Mouse (Mus musculus) right cerebral cortex, postnatal 4 days (tissue): ENCODE data around the gene Cfap45.

ENCODE experiments used
- DNase-seq: peaks from one replicate; pipeline ENCODE4 v3.0.0-alpha.2; 2022

Gene Cfap45

GRCm38 (mm10) chr1:172497428-172497827 lies 23.2 kb upstream of the Cfap45 start:
- no peak for DNase-seq

DNA sequence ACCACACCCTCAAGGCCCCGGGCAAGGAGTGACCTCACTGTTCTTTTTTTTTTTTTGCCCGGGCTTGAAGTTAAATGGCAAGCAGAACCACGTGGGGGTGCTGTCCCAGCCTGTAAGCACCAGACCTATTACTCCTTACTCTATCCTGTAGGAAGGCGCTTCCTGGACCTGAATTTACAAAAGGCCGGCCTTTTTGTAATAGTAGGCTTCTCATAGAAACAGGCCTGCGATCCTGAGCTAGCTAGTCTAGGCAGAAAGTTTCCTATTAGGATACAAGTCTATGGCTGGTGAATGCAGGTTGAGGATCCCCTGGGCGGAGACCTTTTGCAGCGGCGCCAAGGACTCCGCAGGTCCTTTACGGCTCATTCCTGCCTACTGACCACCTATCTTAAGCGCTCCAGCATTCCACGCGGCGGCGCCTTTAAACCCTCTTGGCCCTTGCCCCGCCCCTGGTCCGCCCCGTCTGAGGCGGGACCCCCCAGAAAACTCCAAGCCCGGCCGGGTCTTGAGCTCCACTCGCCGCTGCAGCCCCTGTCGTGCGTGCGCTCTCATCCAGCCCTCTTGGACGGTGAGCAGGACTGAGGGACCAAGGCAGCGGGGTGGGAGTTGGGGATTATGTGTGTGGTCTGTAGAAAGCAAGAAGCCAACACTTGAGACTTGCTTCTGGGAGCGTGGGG lies 20.7 kb upstream of the Cfap45 start, which contains the start of gene Tagln2:
Tagln2 (plus strand) TSS at position 283 of the 677 bp plus-strand sequence.
- peak; percentile 58 for DNase-seq

GRCm38 (mm10) chr1:172500451-172501370 lies 19.9 kb upstream of the Cfap45 start:
- DNase-seq = no peak

GRCm38 (mm10) chr1:172501371-172502144 lies 19.0 kb upstream of the Cfap45 start:
- no peak for DNase-seq

GRCm38 (mm10) chr1:172502145-172503110 lies 18.2 kb upstream of the Cfap45 start:
- no peak for DNase-seq

- no peak for DNase-seq
Measured at GRCm38 (mm10) chr1:172503111-172503997, 17.2 kb upstream of the Cfap45 start.

GRCm38 (mm10) chr1:172504756-172505155 lies 15.8 kb upstream of the Cfap45 start:
- DNase-seq = no peak

DNA sequence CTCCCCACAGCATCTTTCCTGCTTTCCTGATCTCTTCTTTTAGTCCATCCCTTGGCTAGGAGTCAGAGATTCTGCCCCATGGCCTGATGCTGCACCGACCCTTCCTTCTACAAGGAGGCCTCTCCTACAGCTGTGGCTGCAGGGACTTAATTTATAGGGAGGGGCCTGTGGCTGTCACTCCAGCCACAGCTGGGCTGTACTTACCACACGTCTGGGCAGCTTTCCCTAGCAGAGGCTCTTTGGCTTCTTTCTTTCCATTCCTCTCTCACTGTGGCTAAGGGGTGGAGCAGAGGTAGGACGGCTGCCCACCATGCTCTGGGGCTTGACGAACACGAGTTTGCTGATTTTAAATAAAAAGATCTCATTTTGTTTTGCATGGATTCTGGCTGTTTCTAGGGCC lies 13.6 kb upstream of the Cfap45 start:
- DNase-seq = no peak

- no peak for DNase-seq
Measured at GRCm38 (mm10) chr1:172507701-172508100, 12.9 kb upstream of the Cfap45 start.

GRCm38 (mm10) chr1:172508172-172508571 lies 12.4 kb upstream of the Cfap45 start:
- no peak for DNase-seq

GRCm38 (mm10) chr1:172509235-172509634 lies 11.4 kb upstream of the Cfap45 start:
- DNase-seq = no peak

GRCm38 (mm10) chr1:172509983-172510382 lies 10.6 kb upstream of the Cfap45 start:
- no peak for DNase-seq

- no peak for DNase-seq
Measured at GRCm38 (mm10) chr1:172510421-172510972, 10.1 kb upstream of the Cfap45 start.

DNA sequence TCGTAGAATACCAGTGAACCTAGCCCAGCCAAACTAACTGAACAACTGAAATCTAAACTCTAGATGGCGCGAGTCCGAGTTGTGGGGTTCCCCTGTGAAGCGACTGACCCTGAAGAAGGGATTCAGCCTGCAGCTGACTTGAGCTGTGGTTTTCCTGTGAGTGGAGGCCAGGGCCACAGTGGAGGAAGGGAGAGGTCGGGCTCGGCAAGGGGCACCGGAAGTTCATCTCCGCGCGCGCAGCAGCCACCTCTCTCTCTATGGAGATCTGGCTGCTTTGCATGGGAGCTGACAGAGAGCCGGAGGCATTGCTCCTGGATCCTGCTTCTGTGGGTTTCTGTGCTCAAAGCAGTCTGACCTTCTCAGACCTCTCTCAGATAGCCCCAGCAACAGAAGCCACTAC lies 7.6 kb upstream of the Cfap45 start:
- DNase-seq = no peak

GRCm38 (mm10) chr1:172513525-172514212 lies 6.9 kb upstream of the Cfap45 start:
- DNase-seq = no peak

DNA sequence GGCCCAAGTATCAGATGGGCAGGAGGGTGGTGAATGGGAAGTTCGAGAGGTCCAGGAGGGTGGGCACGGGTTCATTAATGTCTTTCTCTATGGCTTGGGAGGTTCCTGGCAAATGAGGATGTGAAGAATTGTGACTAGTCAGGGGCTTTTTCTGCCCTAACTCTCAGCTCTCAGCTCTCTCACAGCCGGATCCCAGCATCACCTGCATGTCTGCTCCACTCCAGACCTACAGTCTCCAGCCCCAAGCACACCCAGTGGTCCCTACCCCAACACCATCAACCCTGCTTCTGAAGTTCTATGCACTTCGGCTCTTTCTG lies 6.4 kb upstream of the Cfap45 start:
- no peak for DNase-seq

- DNase-seq = no peak
Measured at GRCm38 (mm10) chr1:172514551-172515268, 5.9 kb upstream of the Cfap45 start.

DNA sequence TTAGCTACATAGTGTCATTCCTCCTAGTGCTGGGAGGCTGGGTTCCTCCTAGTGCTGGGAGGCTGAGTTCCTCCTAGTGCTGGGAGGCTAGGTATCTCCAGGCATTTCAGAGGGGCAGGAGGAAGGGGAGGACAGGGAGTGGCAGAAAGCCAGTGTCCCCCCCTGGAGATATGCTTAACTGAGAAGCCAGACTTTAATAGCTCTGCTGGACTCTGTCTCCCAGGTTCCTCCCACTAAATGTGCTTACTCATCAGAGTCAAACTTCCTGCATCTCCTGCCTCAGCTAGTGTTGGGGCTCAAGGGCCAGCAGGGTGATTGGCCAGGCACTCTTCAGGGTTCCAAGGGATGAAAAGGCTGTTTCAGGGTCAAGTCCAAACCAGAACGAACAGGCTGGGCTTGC lies 5.2 kb upstream of the Cfap45 start:
- no peak for DNase-seq

- DNase-seq = no peak
Measured at GRCm38 (mm10) chr1:172518013-172518412, 2.6 kb upstream of the Cfap45 start.
